Mouse (Mus musculus) embryo, embryonic 11.5 days (tissue): ENCODE measurements at regions not wholly inside any gene's neighbourhood (a gene's known extent, or its start where the extent isn't known, plus 50 kb on each side); places are given as distances from the start of the nearest gene placed in this dataset.

Experiments
- DNase-seq: peaks from one replicate; pipeline ENCODE4 v3.0.0-alpha.2; 2012; ENCODE audit warnings: low read depth, low spot score

DNA sequence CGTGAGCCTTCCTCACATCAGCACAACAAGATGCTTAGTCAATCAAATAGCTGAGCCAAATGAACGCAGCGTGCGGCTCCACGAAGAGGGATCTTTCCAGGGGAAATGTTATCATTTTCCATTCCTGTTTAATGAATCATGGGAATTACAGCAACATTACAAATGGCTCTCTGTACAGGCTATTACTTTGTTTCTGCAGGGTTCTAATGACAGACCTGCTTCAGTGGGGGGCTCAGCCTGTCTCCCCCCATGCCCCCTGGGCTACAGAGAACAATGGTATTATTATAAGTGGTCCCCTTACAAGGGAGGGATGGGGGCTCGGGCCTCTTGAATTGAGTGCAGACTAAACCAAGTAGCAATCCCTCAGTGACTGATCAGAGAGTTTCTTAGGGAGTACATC lies 144.3 kb upstream of the Csf3r start:
- DNase-seq, result no peak

- DNase-seq, result no peak
These were observed 141.8 kb upstream of the Csf3r start for GRCm38 (mm10) chr4:125882531-125882930.

GRCm38 (mm10) chr4:125890510-125890909 lies 133.8 kb upstream of the Csf3r start:
- no peak for DNase-seq

GRCm38 (mm10) chr4:125893139-125893538 lies 131.2 kb upstream of the Csf3r start:
- no peak for DNase-seq

DNA sequence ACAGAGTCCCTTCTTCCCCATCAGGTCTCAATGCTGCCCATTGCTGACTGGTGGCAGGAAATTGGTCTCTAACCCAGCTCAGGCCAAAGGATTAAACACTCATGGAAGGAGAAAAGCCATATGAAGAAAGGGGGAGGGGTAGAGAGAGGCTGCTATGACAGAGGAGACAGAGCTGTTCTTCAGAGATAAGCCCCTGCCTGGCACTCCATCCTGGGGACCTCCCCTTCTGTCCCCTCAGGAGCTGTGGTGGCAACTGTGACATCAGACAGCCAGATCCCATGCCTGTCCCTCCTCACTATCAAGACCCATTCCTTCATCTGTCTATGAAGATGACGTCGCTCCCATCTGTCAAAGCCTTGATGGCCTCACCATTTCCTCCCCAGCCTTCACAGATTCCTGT lies 126.6 kb upstream of the Csf3r start:
- DNase-seq, result no peak

DNA sequence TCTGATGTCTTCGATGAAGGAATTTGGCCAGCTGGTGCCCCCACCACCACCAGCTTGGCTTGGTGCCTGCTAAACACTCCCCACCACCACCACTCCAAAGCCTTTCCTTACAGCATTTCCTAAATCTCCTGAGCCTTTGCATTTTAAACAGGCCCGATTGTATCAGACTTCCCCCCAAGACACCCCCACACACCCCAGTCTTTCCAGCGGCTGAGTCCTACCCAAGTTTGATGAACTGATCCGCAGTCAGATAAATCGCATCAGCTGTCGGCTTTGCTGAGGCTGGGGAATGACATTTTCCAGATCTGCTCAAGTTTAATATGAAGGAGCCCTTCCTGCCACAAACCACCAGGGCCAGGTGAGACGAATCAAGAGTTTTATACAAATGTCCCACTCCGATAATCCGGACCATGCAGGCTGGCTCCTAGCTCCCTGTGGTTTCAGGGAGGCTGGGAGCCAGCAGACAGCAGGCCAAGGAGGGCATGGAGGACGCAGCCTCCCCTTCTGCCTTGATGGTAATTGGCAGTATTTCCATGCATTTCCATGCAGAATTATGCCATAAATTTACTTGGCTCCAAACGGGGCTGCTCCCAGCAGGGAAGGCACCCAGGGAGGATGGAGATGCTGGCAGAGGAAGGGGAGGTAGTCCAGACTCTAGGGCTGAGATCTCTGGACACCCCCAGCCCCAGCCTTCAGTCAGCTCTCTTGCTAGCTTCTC lies 125.6 kb upstream of the Csf3r start:
- no peak for DNase-seq

- DNase-seq, result no peak
These were observed 122.6 kb upstream of the Csf3r start for GRCm38 (mm10) chr4:125901546-125902276.

DNA sequence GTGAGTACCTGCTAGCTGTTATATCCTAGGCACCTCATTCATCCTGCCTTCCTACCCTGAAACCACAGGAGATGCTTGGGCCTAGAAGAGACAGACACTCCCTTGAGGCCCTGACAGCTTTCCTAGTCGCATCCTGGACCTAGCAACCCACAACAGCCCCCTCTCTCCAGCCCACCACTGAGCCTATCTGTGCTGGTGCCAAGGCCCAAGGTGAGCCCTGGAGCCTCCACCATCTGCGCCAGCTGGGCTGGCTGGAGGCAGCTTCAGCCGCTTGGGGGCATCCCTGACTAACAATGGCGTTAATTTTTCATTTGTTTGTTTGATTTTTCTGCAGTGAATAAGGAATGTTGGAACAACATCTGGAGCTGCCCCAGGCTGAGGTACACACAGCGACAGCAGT lies 118.1 kb upstream of the Csf3r start:
- DNase-seq, result no peak

GRCm38 (mm10) chr4:125908901-125909300 lies 115.4 kb upstream of the Csf3r start:
- DNase-seq, result no peak

- no peak for DNase-seq
These were observed 112.6 kb upstream of the Csf3r start for GRCm38 (mm10) chr4:125911541-125912270.

DNA sequence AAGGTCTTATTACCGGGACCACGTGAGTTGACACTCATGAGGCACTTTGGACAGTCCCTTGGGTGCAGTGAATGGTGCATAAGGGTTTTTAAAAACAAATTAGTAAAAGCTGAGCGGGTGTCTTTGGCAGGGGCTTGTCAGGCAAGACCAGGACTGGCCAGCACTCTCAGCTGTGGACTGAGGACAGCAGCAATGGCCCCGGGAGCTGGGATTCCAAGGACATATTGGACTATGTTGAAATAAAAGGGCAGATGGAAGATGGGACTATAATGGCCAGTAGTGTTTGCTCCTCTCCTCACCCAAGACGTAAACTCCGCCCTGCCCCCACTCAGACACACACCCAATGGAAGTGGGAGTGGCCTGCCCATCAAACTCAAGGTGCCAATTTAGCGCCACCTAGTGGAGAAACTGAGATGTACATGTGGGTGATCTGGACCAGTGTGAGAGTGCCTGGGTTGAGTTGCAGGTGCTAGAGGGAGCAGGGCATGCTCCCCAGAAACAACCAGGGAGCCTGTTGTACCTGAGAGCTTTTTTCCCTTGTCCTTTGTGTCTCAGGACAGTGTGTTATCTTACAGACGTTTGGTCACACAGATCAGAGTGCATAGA lies 111.8 kb upstream of the Csf3r start:
- peak; percentile 65 for DNase-seq

GRCm38 (mm10) chr4:125915166-125915565 lies 109.2 kb upstream of the Csf3r start:
- no peak for DNase-seq

DNA sequence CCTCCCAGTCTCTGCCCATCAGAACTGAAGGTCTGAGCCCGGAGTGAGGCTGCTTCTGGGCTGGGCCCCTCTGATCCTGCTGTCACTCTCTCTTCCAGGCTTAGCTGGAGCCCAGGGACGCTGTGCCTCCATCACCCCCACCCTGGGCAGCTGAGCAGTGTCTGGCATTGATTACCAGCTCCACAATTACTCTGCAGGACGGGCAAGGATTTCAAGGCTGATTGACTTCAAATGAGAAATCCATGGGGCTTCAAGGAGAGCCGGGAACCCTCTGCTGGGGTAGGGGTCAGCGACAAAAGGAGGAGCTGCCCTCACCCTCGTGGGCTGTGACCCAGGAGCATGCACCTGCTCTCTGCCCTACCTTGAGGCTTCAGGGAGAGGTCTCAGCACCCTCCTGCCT lies 107.1 kb upstream of the Csf3r start:
- DNase-seq, result no peak

GRCm38 (mm10) chr4:125921550-125922316 lies 102.6 kb upstream of the Csf3r start:
- peak; percentile 61 for DNase-seq

DNA sequence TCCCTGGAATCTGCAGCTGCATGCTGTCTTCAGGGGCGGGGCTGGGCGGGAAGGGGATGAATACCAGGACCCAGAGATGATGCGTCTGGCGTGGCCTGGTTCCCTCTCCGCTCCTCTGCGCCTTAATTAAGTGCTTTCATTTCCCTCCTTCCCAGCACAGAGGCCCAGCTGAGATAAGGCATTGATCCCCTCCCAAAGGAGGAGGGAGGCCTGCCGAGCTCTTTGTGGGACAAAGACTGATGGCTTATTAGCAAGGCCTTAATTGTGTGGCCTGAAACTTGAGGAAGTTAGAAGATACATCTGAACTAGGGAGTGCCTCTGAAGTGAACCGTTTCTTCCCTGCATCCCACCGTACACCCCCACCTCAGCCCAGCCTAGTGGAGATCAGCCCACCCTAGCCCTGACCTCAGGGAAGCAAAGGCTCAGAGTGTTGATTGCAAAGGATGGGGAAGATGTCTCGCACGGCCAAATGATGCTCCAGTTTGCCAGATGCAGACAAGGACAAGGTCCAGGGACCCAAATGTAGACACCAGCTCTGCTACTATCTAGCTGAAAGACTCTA lies 102.0 kb upstream of the Csf3r start:
- no peak for DNase-seq

GRCm38 (mm10) chr4:125923225-125923624 lies 101.1 kb upstream of the Csf3r start:
- DNase-seq, result no peak

DNA sequence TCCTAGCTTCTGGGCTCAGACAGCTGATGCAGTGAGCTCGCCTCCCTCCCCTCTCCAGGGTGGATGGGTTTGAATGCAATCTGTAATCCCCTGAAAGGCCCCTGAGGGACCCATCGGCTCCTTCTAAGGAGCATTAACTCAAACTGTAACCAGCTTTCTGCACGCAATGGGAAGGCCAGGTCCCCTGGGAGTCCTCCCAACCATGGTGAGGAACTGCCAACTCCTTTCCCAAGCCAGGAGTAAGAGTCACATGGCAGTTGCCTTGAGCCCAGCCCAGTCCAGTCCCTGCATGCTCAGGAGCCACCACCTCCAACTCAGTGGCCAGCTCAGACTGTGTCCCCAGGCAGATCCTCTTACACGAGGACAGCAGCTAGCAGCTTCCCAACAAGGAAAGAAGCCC lies 96.2 kb upstream of the Csf3r start:
- no peak for DNase-seq

DNA sequence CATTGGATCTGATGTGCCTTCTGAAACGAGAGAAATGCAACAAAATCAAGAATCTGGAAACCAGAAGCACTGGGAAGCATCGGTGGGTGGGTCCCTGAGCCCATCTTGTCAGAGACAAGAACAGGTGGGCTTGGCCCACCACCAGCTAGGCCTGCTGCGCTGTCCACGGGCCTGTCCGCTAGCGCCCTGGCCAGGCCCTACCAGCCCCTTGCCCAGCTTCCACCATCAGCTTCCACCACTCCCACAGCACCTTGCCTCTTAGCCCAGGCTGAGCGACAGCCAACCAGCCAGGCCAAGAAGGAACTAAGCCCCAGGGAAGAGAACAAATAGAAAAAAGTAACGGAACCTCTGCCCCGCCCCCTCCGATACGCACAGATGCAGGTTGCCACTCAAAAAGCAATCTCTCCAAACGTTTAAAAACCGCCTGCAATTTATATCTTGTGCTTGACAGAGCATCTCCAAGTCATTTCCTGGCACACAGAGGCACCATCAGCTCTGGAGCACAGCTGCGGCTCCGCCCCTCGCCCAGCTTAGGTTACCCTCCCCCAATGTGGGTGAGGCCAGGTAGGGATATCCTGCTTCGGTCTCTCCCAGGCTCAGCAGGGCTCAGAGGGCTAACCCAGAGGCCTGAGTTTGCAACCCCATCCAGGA lies 95.1 kb upstream of the Csf3r start:
- no peak for DNase-seq

DNA sequence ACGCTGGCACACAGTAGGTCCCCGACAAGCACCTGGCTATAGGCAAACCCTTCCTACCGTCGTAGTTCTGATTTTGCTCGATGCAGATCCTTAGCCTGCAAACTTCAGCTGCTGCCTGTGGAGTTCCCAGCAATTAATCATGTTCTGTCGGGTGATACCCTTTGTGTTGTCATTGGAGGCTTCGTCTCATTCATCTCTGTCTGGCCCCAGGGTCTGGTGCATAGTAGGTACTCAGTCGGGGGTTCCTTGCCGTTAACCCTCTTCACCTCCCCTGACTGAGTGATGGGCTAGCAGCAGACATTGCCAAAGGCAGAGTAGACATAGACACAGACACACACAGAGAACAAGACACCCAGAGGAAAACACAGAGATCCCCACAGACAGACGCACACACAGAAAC lies 93.6 kb upstream of the Csf3r start:
- DNase-seq, result no peak

DNA sequence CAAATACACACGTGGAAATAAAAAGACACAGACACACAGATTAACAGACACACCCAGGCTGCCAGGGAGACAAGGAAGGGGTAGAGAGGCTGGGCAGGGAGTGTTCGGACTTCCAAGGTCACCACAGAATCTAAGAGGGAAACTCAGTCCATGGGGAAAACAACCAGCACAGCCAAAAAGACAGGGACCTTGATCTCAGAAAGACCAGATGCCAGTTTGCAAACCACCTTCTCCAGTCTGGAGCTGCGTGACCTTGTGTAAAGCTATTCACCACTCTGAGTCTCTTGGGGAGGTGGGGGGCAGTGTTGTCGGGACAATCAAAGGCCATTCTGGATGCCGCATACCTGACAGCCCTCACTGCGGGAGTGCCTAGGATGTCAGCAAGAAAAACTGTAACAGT lies 93.0 kb upstream of the Csf3r start:
- no peak for DNase-seq
